Mouse (Mus musculus) cerebellum, adult 2 months (tissue): ENCODE measurements around the gene Myl4. TPM values are rescaled to one million over a fixed set of nuclear protein-coding genes. Genes with fewer than 3 reads are reported as not detected.

ENCODE experiments used
- DNase-seq, 2 experiments: peaks; one replicate each; pipeline ENCODE4 v3.0.0; 2021
- H3K27ac ChIP-seq: fragments of 200-500 bp; 2 replicates; pipeline ENCODE4 v1.5.1; 2012; ENCODE audit warnings: low read length, control low read depth, inconsistent platforms; ENCODE audit not compliant: insufficient read depth
- H3K27me3 ChIP-seq: fragments of 200-500 bp; 2 replicates; pipeline ENCODE4 v1.6.1; 2012; ENCODE audit warnings: inconsistent platforms, mild to moderate bottlenecking, low read length, moderate library complexity; ENCODE audit not compliant: control insufficient read depth, insufficient read depth
- H3K4me1 ChIP-seq: fragments of 200-500 bp; 2 replicates; pipeline ENCODE4 v1.6.1; 2011; ENCODE audit warnings: low read length; ENCODE audit not compliant: control insufficient read depth, insufficient read depth
- H3K4me3 ChIP-seq: fragments of 200-500 bp; replicated peaks from 2 replicates; pipeline ENCODE3; 2011; ENCODE audit warnings: mild to moderate bottlenecking, low read depth, low read length, control low read depth; ENCODE audit not compliant: insufficient read depth
- CTCF ChIP-seq: fragments of 200-500 bp; IDR thresholded peaks from 2 replicates; pipeline ENCODE4 v1.5.1; 2011; ENCODE audit warnings: low read depth, mild to moderate bottlenecking, control low read depth, low read length, moderate library complexity, borderline replicate concordance; ENCODE audit not compliant: insufficient read depth
- POLR2A ChIP-seq: fragments of 200-500 bp; IDR thresholded peaks from 2 replicates; pipeline ENCODE4 v1.6.1; 2011; ENCODE audit warnings: low read length, control low read depth, borderline replicate concordance; ENCODE audit not compliant: insufficient read depth
- WGBS: fragments of 180-500 bp; shearing (Covaris S2); methylation state at CpG from one replicate; pipeline ENCODE4 v1.1.7; 2018; 5-methylcytosine and 5-hydroxymethylcytosine counted together
- polyA plus RNA-seq: library from polyadenylated mRNA; depleted of rRNA; stranded (reverse); fragments of >200 nt; gene quantifications from 2 replicates; pipeline ENCODE4 v1.2.3, GENCODE M21; 2012

Gene Myl4
- polyA plus RNA-seq, 1 experiment = 2.5 TPM

DNA sequence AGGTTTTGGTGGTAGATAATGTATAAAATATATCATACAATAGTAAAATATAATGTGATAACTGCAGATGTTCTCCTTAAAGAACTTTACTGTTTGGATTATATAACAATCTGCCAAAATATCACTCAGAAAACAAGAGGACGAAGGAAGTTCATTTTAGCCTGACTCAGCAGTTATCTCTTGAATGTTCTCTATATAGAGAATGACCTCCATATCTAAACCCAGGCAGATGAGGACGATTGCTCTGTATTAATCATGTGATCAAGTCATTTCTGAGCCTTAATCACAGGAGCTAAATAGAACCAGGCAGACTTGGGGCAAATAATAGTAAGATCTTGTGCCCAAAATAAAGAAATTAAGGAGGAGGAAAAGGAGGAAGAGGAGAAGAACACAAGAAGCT is 6.0 kb upstream of the Myl4 start:
- no peak overlapping the region for H3K4me3 ChIP-seq
- 26% methylated on average over 2 of the region's 2 CpGs for WGBS
- peaks cover 6% of the 10 kb centered on the region; the same call in 1 of the 2 replicates for H3K4me1 ChIP-seq
- TF ChIP-seq CTCF (no peak), POLR2A (no peak)
- no peak for DNase-seq
- H3K27me3 ChIP-seq = no peaks in the 10 kb centered on the region
- H3K27ac ChIP-seq = no peak overlapping the region

DNA sequence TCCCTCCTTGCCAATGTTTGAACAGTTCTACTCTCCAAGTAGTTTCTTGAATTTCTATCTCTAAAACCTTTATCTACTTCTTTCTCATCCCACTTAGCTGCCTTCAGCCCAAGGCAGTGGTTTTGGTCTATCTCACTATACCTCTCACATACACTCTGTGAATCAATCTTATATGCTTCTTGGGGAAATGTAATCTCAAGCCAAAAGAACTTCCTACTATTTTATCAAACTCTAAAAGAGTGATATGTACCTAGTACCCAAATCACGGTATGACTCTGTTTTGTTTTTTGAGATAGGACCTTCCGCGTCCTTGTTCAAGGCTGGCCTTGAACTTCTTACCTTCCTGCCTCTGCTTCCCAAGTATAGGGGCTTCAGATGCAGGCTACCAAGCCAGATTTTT is 3.0 kb upstream of the Myl4 start:
- no peak for TF ChIP-seq POLR2A
- no peak overlapping the region for H3K27ac ChIP-seq
- DNase-seq = no peak
- 90% methylated on average over 3 of the region's 3 CpGs for WGBS
- H3K27me3 ChIP-seq = no peaks in the 10 kb centered on the region
- H3K4me3 ChIP-seq = no peak overlapping the region
- peaks cover 6% of the 10 kb centered on the region; the same call in 1 of the 2 replicates for H3K4me1 ChIP-seq

GRCm38 (mm10) chr11:104549438-104550405 is 741 bp upstream of the Myl4 start:
- H3K4me1 ChIP-seq = peaks cover 6% of the 10 kb centered on the region; the same call in 1 of the 2 replicates
- under 1% methylated on average over 53 of the region's 53 CpGs for WGBS
- H3K4me3 ChIP-seq = peak overlapping the region; percentile 75
- no peaks in the 10 kb centered on the region for H3K27me3 ChIP-seq
- TF ChIP-seq POLR2A (no peak), CTCF (no peak)
- H3K27ac ChIP-seq = peak overlapping the region; percentile 72
- DNase-seq = peak in 1 of 2 experiments; percentile 13

- H3K27ac ChIP-seq = no peak overlapping the region
- whole genome bisulfite sequencing = 93% methylated on average over 4 of the region's 4 CpGs
- no peaks in the 10 kb centered on the region for H3K4me1 ChIP-seq
- H3K4me3 ChIP-seq = no peak overlapping the region
- no peak for TF ChIP-seq POLR2A
- TF ChIP-seq CTCF = no peak
- DNase-seq = no peak
- H3K27me3 ChIP-seq = no peaks in the 10 kb centered on the region
Measured at GRCm38 (mm10) chr11:104558065-104558464, 7.6 kb downstream of the Myl4 start.

DNA sequence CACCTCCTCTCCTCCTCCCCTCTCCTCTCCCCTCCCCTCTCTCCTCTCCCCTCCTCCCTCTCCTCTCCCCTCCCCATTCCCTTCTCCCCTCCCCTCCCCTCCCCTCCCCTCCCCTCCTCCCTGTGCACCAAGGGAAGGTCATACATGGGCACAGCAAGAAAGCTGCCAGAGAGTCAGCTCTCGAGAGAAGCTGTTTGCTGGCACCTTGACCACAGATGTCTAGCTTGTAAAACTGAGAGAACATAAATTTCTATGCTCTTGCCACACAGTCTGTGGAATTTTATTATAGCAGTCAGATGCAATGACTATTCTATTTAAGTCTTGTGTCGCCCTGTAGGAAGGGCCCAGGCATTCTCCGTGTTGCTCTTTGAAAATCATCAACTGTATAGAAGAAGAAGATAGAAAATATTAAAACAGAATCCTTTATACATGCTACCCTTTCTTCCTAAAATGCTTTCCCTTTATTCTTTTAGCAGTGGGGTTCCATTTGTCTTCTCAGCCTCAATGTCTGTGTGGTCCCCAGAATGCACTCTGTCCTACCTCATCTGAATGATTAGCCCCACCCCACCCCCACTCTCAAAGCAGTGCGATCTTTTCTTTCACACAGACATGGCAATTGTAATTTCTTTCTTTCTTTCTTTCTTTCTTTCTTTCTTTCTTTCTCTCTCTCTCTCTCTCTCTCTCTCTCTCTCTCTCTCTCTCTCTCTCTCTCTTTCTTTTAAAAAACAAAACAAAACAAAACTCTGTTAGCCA is 8.4 kb downstream of the Myl4 start:
- no peaks in the 10 kb centered on the region for H3K4me1 ChIP-seq
- H3K27me3 ChIP-seq = no peaks in the 10 kb centered on the region
- H3K4me3 ChIP-seq = no peak overlapping the region
- 40% methylated on average over 4 of the region's 4 CpGs for WGBS
- TF ChIP-seq CTCF (no peak), POLR2A (no peak)
- no peak overlapping the region for H3K27ac ChIP-seq
- DNase-seq = no peak

DNA sequence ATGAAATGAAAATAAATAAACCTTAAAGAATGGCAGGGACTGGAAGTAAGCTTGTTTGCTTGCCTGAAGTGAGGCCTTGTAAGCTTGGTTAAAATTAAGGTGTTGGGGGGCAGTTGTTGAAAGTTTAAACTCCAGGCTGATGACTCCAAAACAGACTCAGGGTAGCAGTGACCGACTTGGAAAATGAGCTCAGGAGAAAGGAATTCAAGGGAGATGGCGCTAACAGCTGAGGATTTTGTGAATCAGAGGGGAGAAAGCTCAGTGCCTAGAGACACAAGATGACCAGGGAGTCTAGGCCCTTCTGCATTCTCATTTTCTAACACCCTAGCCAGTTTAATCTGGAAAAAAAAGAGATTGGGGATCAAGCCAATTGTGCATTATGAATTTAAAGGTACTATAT is 10.5 kb downstream of the Myl4 start:
- no peaks in the 10 kb centered on the region for H3K27me3 ChIP-seq
- 66% methylated on average over 2 of the region's 2 CpGs for WGBS
- no peak for DNase-seq
- H3K27ac ChIP-seq = no peak overlapping the region
- H3K4me3 ChIP-seq = no peak overlapping the region
- TF ChIP-seq CTCF (no peak), POLR2A (no peak)
- H3K4me1 ChIP-seq = no peaks in the 10 kb centered on the region

DNA sequence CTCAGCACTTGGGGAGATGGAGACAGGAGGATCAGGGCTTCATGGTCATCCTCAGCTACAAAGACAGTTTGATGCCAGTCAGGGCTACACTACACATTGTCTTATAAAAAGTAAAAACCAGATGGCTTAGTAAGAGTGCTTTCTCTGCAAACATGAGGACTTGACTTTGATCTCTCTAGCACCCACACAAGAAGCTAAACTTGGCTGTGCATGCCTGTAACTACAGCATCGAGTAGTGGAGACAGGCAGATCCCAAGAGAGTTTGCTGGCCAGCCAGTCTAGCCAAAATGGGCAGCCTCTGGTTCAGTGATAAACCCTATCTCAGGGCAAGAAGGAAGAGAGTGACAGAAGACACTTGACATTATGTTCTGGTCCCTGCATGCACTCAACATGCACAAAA is 13.0 kb downstream of the Myl4 start:
- Histone ChIP-seq H3K27ac (no peak overlapping the region), H3K4me3 (no peak overlapping the region), H3K4me1 (no peaks in the 10 kb centered on the region), H3K27me3 (no peaks in the 10 kb centered on the region)
- no peak for DNase-seq
- 13% methylated on average over 1 of the region's 1 CpGs for WGBS
- TF ChIP-seq CTCF = no peak
- no peak for TF ChIP-seq POLR2A
